Mouse (Mus musculus) brown adipose tissue, adult 24 weeks (tissue): Measurements from ENCODE around the gene Slit1. TPM values are rescaled to one million over a fixed set of nuclear protein-coding genes. Genes with fewer than 3 reads are reported as not detected.

Source experiments
- H3K27ac ChIP-seq: fragments of 200-500 bp; replicated peaks from 2 replicates; pipeline ENCODE4 v1.5.1; 2012; ENCODE audit warnings: low read depth, mild to moderate bottlenecking, low read length
- H3K4me1 ChIP-seq: fragments of 200-500 bp; 2 replicates; pipeline ENCODE4 v1.6.1; 2012; ENCODE audit warnings: low read length, mixed read lengths; ENCODE audit not compliant: control insufficient read depth, insufficient read depth, insufficient read length
- H3K4me3 ChIP-seq: fragments of 200-500 bp; 2 replicates; pipeline ENCODE4 v1.5.1; 2012; ENCODE audit warnings: low read depth, mild to moderate bottlenecking, low read length, moderate library complexity; ENCODE audit not compliant: insufficient read depth
- polyA plus RNA-seq: library from polyadenylated mRNA; stranded (reverse); fragments of >200 nt; gene quantifications from 2 replicates; pipeline ENCODE4 v1.2.4, GENCODE M21; 2012; ENCODE audit not compliant: missing spikeins, insufficient read depth, insufficient read length

Slit1 gene
- not detected in 2 replicates for polyA plus RNA-seq

GRCm38 (mm10) chr19:41743396-41743795 lies at the start of gene Slit1:
Gene Slit1 (minus strand): TSS chr19:41743665.
- Histone ChIP-seq H3K4me3 (no peak within 1 kb of the TSS), H3K4me1 (no peaks in the 10 kb centered on the region)

GRCm38 (mm10) chr19:41792934-41793486 lies 49.5 kb upstream of the Slit1 start:
- H3K4me1 ChIP-seq: peaks cover 2% of the 10 kb centered on the region; the same call in 1 of the 2 replicates
- H3K27ac ChIP-seq: no peak overlapping the region
- H3K4me3 ChIP-seq: no peak overlapping the region

More at GRCm38 (mm10) chr19:41743396-41743795, at the start of gene Slit1:
- H3K27ac ChIP-seq: no peak within 1 kb of the TSS

GRCm38 (mm10) chr19:41791384-41791783 lies 47.9 kb upstream of the Slit1 start:
- no peak overlapping the region for H3K27ac ChIP-seq
- H3K4me3 ChIP-seq: no peak overlapping the region
- no peaks in the 10 kb centered on the region for H3K4me1 ChIP-seq

- no peaks in the 10 kb centered on the region for H3K4me1 ChIP-seq
- no peak overlapping the region for H3K27ac ChIP-seq
- no peak overlapping the region for H3K4me3 ChIP-seq
Measured at GRCm38 (mm10) chr19:41789110-41789961, 45.9 kb upstream of the Slit1 start.

GRCm38 (mm10) chr19:41786896-41787295 lies 43.4 kb upstream of the Slit1 start:
- no peak overlapping the region for H3K27ac ChIP-seq
- no peak overlapping the region for H3K4me3 ChIP-seq
- H3K4me1 ChIP-seq: no peaks in the 10 kb centered on the region

GRCm38 (mm10) chr19:41777514-41777913 lies 34.0 kb upstream of the Slit1 start:
- no peak overlapping the region for H3K4me3 ChIP-seq
- H3K4me1 ChIP-seq: no peaks in the 10 kb centered on the region
- H3K27ac ChIP-seq: no peak overlapping the region

- H3K27ac ChIP-seq: no peak overlapping the region
- H3K4me1 ChIP-seq: no peaks in the 10 kb centered on the region
- H3K4me3 ChIP-seq: no peak overlapping the region
Measured at GRCm38 (mm10) chr19:41768711-41769110, 25.2 kb upstream of the Slit1 start.

- Histone ChIP-seq H3K4me1 (no peaks in the 10 kb centered on the region), H3K4me3 (no peak overlapping the region), H3K27ac (no peak overlapping the region)
Measured at GRCm38 (mm10) chr19:41766628-41767027, 23.2 kb upstream of the Slit1 start.

GRCm38 (mm10) chr19:41763870-41764660 lies 20.6 kb upstream of the Slit1 start:
- Histone ChIP-seq H3K4me3 (no peak overlapping the region), H3K27ac (no peak overlapping the region), H3K4me1 (no peaks in the 10 kb centered on the region)

GRCm38 (mm10) chr19:41761529-41761928 lies 18.1 kb upstream of the Slit1 start:
- H3K4me1 ChIP-seq: no peaks in the 10 kb centered on the region
- no peak overlapping the region for H3K4me3 ChIP-seq
- no peak overlapping the region for H3K27ac ChIP-seq

- H3K4me3 ChIP-seq: no peak overlapping the region
- H3K4me1 ChIP-seq: no peaks in the 10 kb centered on the region
- H3K27ac ChIP-seq: no peak overlapping the region
Measured at GRCm38 (mm10) chr19:41759765-41760164, 16.3 kb upstream of the Slit1 start.

GRCm38 (mm10) chr19:41759270-41759669 lies 15.8 kb upstream of the Slit1 start:
- H3K4me3 ChIP-seq: no peak overlapping the region
- H3K27ac ChIP-seq: no peak overlapping the region
- H3K4me1 ChIP-seq: no peaks in the 10 kb centered on the region

- no peak overlapping the region for H3K4me3 ChIP-seq
- H3K4me1 ChIP-seq: no peaks in the 10 kb centered on the region
- H3K27ac ChIP-seq: no peak overlapping the region
Measured at GRCm38 (mm10) chr19:41754760-41755159, 11.3 kb upstream of the Slit1 start.

GRCm38 (mm10) chr19:41751906-41752305 lies 8.4 kb upstream of the Slit1 start:
- H3K27ac ChIP-seq: no peak overlapping the region
- no peak overlapping the region for H3K4me3 ChIP-seq
- no peaks in the 10 kb centered on the region for H3K4me1 ChIP-seq

- Histone ChIP-seq H3K4me1 (no peaks in the 10 kb centered on the region), H3K27ac (no peak overlapping the region), H3K4me3 (no peak overlapping the region)
Measured at GRCm38 (mm10) chr19:41747436-41747835, 4.0 kb upstream of the Slit1 start.
